Mouse (Mus musculus): ENCODE results near the gene Irf8. TPM values are rescaled to one million over a fixed set of nuclear protein-coding genes. Genes with fewer than 3 reads are reported as not detected.

Gene Irf8
- polyA plus RNA-seq, 1 experiment from 2014 or later = 4.8 TPM

- Histone ChIP-seq H3K27me3 (replicated peaks; ENCODE audit: control insufficient read depth, insufficient read depth, low read length) (peaks cover 13% of the 10 kb centered on the region), H3K4me2 (ENCODE audit: low read length) (no peak overlapping the region), H3K27ac (ENCODE audit: low read depth, low read length) (no peak overlapping the region), H3K9ac (ENCODE audit: low read depth, low read length) (no peak overlapping the region), H3K9me3 (ENCODE audit: control insufficient read depth, low read length) (no peaks in the 10 kb centered on the region), H3K4me3 (ENCODE audit: low read length) (no peak overlapping the region), H3K36me3 (ENCODE audit: control insufficient read depth, insufficient read depth, low read length) (no peaks in the 10 kb centered on the region), H3K4me1 (ENCODE audit: control insufficient read depth, insufficient read depth, low read depth, low read length) (peaks cover 5% of the 10 kb centered on the region)
- WGBS = 29% methylated on average over 14 of the region's 14 CpGs
- ATAC-seq = no peak
These were observed 4.6 kb upstream of the Irf8 start for GRCm38 (mm10) chr8:120731582-120731981.

- Histone ChIP-seq H3K27me3 (replicated peaks; ENCODE audit: control insufficient read depth, insufficient read depth, low read length) (peaks cover 13% of the 10 kb centered on the region), H3K9me3 (ENCODE audit: control insufficient read depth, low read length) (no peaks in the 10 kb centered on the region), H3K9ac (ENCODE audit: low read depth, low read length) (no peak overlapping the region), H3K36me3 (ENCODE audit: control insufficient read depth, insufficient read depth, low read length) (no peaks in the 10 kb centered on the region), H3K27ac (ENCODE audit: low read depth, low read length) (no peak overlapping the region), H3K4me2 (ENCODE audit: low read length) (no peak overlapping the region), H3K4me3 (ENCODE audit: low read length) (no peak overlapping the region), H3K4me1 (ENCODE audit: control insufficient read depth, insufficient read depth, low read depth, low read length) (peaks cover 6% of the 10 kb centered on the region)
- 57% methylated on average over 5 of the region's 6 CpGs for WGBS
- no peak for ATAC-seq
These were observed 4.1 kb upstream of the Irf8 start for GRCm38 (mm10) chr8:120732068-120732467.

- peaks cover 20% of the 10 kb centered on the region for H3K27me3 ChIP-seq (replicated peaks; ENCODE audit: control insufficient read depth, insufficient read depth, low read length)
- no peak overlapping the region for H3K27ac ChIP-seq (ENCODE audit: low read depth, low read length)
- no peaks in the 10 kb centered on the region for H3K9me3 ChIP-seq (ENCODE audit: control insufficient read depth, low read length)
- peak; percentile 28; the same call in 1 of the 2 replicates for ATAC-seq
- peak overlapping the region; percentile 65 for H3K9ac ChIP-seq (ENCODE audit: low read depth, low read length)
- peak overlapping the region; percentile 98 for H3K4me2 ChIP-seq (ENCODE audit: low read length)
- no peaks in the 10 kb centered on the region for H3K36me3 ChIP-seq (ENCODE audit: control insufficient read depth, insufficient read depth, low read length)
- peaks cover 6% of the 10 kb centered on the region for H3K4me1 ChIP-seq (ENCODE audit: control insufficient read depth, insufficient read depth, low read depth, low read length)
- peak overlapping the region; percentile 61 for H3K4me3 ChIP-seq (ENCODE audit: low read length)
- WGBS = 1% methylated on average over 11 of the region's 11 CpGs
These were observed 328 bp downstream of the Irf8 start for GRCm38 (mm10) chr8:120736486-120736885.

DNA sequence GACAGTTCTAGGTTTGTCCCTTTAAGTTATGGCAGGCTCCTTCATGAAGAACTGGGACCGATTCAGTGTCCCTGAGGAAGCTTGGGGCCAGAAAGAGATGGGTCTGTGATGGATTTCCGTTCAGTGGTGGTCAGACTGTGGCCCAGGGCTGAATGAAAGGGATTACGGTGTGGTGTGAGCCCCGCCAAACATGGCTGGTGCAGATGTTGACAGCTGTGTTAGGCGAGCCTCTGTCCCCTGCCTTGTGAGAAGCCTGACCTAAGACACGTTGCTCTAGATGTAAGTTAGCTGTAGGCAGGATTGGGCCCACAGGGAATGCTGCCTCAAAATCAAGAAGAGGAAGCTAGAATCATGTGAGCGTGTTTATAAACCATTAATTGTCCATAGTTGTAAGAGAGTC, 1.0 kb downstream of the Irf8 start:
- no peak overlapping the region for H3K4me3 ChIP-seq (ENCODE audit: low read length)
- peaks cover 6% of the 10 kb centered on the region for H3K4me1 ChIP-seq (ENCODE audit: control insufficient read depth, insufficient read depth, low read depth, low read length)
- H3K27ac ChIP-seq (ENCODE audit: low read depth, low read length) = no peak overlapping the region
- no peak overlapping the region for H3K9ac ChIP-seq (ENCODE audit: low read depth, low read length)
- peaks cover 20% of the 10 kb centered on the region for H3K27me3 ChIP-seq (replicated peaks; ENCODE audit: control insufficient read depth, insufficient read depth, low read length)
- no peaks in the 10 kb centered on the region for H3K9me3 ChIP-seq (ENCODE audit: control insufficient read depth, low read length)
- 66% methylated on average over 7 of the region's 7 CpGs for WGBS
- no peak for ATAC-seq
- no peak overlapping the region for H3K4me2 ChIP-seq (ENCODE audit: low read length)
- H3K36me3 ChIP-seq (ENCODE audit: control insufficient read depth, insufficient read depth, low read length) = no peaks in the 10 kb centered on the region

DNA sequence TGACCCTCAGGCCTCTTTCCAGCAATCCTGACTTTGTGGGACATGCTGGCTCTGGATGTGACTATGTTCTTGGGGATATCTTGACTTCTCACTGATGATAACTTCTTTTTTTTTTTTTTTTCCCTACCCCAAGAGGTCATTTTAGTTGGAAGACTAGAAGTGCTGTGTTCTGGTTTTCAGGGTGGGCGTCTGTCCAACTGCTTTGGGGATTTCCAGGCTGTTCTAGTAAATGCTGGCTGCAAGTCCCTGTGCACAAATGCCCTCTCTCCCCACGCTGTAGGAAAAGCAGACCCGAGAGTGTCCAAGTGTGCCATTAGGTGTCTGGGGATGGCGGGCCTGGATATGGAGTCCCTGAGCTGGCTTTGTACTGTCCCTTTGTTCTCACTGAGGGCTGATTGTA, 2.6 kb downstream of the Irf8 start:
- Histone ChIP-seq H3K4me2 (ENCODE audit: low read length) (no peak overlapping the region), H3K27me3 (replicated peaks; ENCODE audit: control insufficient read depth, insufficient read depth, low read length) (peaks cover 18% of the 10 kb centered on the region)

DNA sequence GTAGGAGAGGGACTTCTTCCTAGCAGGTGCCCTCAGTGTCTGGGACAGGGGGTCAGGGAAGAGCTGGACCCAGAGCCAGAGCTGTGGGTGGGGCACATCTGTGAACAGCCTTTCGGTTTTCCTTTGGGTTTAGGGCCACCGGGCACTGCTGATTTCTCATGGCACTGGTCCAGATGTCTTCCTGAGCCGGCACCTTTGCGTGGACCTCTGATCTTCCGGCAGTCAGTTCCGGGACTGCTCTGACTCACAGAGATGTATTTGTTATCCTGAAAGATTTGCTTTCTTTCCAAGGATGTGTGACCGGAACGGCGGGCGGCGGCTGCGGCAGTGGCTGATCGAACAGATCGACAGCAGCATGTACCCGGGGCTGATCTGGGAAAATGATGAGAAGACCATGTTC, 3.4 kb downstream of the Irf8 start:
- WGBS = 88% methylated on average over 15 of the region's 15 CpGs
- no peak for ATAC-seq
- H3K9ac ChIP-seq (ENCODE audit: low read depth, low read length) = no peak overlapping the region
- H3K36me3 ChIP-seq (ENCODE audit: control insufficient read depth, insufficient read depth, low read length) = no peaks in the 10 kb centered on the region
- peaks cover 6% of the 10 kb centered on the region for H3K4me1 ChIP-seq (ENCODE audit: control insufficient read depth, insufficient read depth, low read depth, low read length)
- H3K4me2 ChIP-seq (ENCODE audit: low read length) = no peak overlapping the region
- no peaks in the 10 kb centered on the region for H3K9me3 ChIP-seq (ENCODE audit: control insufficient read depth, low read length)
- H3K27me3 ChIP-seq (replicated peaks; ENCODE audit: control insufficient read depth, insufficient read depth, low read length) = peaks cover 17% of the 10 kb centered on the region
- no peak overlapping the region for H3K4me3 ChIP-seq (ENCODE audit: low read length)
- no peak overlapping the region for H3K27ac ChIP-seq (ENCODE audit: low read depth, low read length)

More for the DNA sequence above, 2.6 kb downstream of the Irf8 start:
- Histone ChIP-seq H3K36me3 (ENCODE audit: control insufficient read depth, insufficient read depth, low read length) (no peaks in the 10 kb centered on the region), H3K4me3 (ENCODE audit: low read length) (no peak overlapping the region), H3K9me3 (ENCODE audit: control insufficient read depth, low read length) (no peaks in the 10 kb centered on the region), H3K4me1 (ENCODE audit: control insufficient read depth, insufficient read depth, low read depth, low read length) (peaks cover 6% of the 10 kb centered on the region), H3K9ac (ENCODE audit: low read depth, low read length) (no peak overlapping the region), H3K27ac (ENCODE audit: low read depth, low read length) (no peak overlapping the region)
- 77% methylated on average over 4 of the region's 4 CpGs for WGBS
- no peak for ATAC-seq

DNA sequence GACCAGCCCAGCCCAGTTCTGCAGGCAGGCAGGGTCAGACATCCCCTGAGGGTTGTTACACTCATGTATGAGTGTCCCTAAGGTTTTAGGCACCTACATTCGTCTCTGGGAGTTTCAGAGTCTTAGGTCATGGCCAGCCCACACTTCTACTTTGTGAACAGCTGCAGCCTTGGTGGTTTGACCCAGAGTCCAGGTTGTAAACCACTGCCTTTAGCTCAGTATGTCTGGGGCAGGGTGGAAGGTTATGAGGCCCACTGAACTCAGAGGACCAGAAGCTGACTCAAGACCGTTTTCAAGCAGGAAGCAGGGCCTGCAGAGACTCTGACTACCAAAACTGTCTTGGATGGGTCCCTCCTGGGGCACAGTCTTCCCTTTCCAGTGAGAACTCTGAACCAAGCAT, 4.4 kb downstream of the Irf8 start:
- WGBS = 81% methylated on average over 2 of the region's 2 CpGs

GRCm38 (mm10) chr8:120741001-120741400, 4.8 kb downstream of the Irf8 start:
- Histone ChIP-seq H3K9me3 (ENCODE audit: control insufficient read depth, low read length) (no peaks in the 10 kb centered on the region), H3K4me1 (ENCODE audit: control insufficient read depth, insufficient read depth, low read depth, low read length) (peaks cover 2% of the 10 kb centered on the region), H3K4me3 (ENCODE audit: low read length) (no peak overlapping the region), H3K9ac (ENCODE audit: low read depth, low read length) (no peak overlapping the region), H3K4me2 (ENCODE audit: low read length) (no peak overlapping the region), H3K27me3 (replicated peaks; ENCODE audit: control insufficient read depth, insufficient read depth, low read length) (peaks cover 7% of the 10 kb centered on the region), H3K36me3 (ENCODE audit: control insufficient read depth, insufficient read depth, low read length) (no peaks in the 10 kb centered on the region), H3K27ac (ENCODE audit: low read depth, low read length) (no peak overlapping the region)
- WGBS = 54% methylated on average over 17 of the region's 17 CpGs
- ATAC-seq = no peak

More for the DNA sequence above, 4.4 kb downstream of the Irf8 start:
- Histone ChIP-seq H3K27me3 (replicated peaks; ENCODE audit: control insufficient read depth, insufficient read depth, low read length) (peaks cover 7% of the 10 kb centered on the region), H3K27ac (ENCODE audit: low read depth, low read length) (no peak overlapping the region), H3K9me3 (ENCODE audit: control insufficient read depth, low read length) (no peaks in the 10 kb centered on the region), H3K9ac (ENCODE audit: low read depth, low read length) (no peak overlapping the region), H3K4me3 (ENCODE audit: low read length) (no peak overlapping the region), H3K4me1 (ENCODE audit: control insufficient read depth, insufficient read depth, low read depth, low read length) (peaks cover 3% of the 10 kb centered on the region), H3K4me2 (ENCODE audit: low read length) (no peak overlapping the region), H3K36me3 (ENCODE audit: control insufficient read depth, insufficient read depth, low read length) (no peaks in the 10 kb centered on the region)
- no peak for ATAC-seq

GRCm38 (mm10) chr8:120741815-120742530, 5.8 kb downstream of the Irf8 start:
- H3K9me3 ChIP-seq (ENCODE audit: control insufficient read depth, low read length) = no peaks in the 10 kb centered on the region
- no peak overlapping the region for H3K4me3 ChIP-seq (ENCODE audit: low read length)
- H3K4me2 ChIP-seq (ENCODE audit: low read length) = no peak overlapping the region
- ATAC-seq = no peak
- no peaks in the 10 kb centered on the region for H3K36me3 ChIP-seq (ENCODE audit: control insufficient read depth, insufficient read depth, low read length)
- peaks cover 7% of the 10 kb centered on the region for H3K27me3 ChIP-seq (replicated peaks; ENCODE audit: control insufficient read depth, insufficient read depth, low read length)
- WGBS = 93% methylated on average over 15 of the region's 15 CpGs
- no peak overlapping the region for H3K9ac ChIP-seq (ENCODE audit: low read depth, low read length)
- H3K4me1 ChIP-seq (ENCODE audit: control insufficient read depth, insufficient read depth, low read depth, low read length) = no peaks in the 10 kb centered on the region
- H3K27ac ChIP-seq (ENCODE audit: low read depth, low read length) = no peak overlapping the region

All from hindbrain, embryonic 16.5 days (tissue).